Mouse (Mus musculus) hindbrain, embryonic 13.5 days (tissue): Measurements from ENCODE around the gene Rab30. TPM values are rescaled to one million over a fixed set of nuclear protein-coding genes. Genes with fewer than 3 reads are reported as not detected.
"Not testable (repeated sequence)": the region's sequence is repeated elsewhere in the genome, so short reads cannot be mapped to it uniquely, and the experiment has no call there.

Experiments used
- ATAC-seq: fragments of 200-750 bp; cut with Nextera tagmentation; 2 replicates; pipeline ENCODE4 v1.8.0; 2017; ENCODE audit warnings: moderate TSS enrichment; ENCODE audit not compliant: low FRiP score
- H3K27ac ChIP-seq: fragments of 300-500 bp; sonication (generic); 2 replicates; pipeline ENCODE4 v1.5.1; 2015; ENCODE audit warnings: inconsistent platforms, mild to moderate bottlenecking, moderate library complexity
- H3K27me3 ChIP-seq: fragments of 300-500 bp; sonication (generic); 2 replicates; pipeline ENCODE4 v1.6.1; 2015; ENCODE audit warnings: mild to moderate bottlenecking, inconsistent platforms
- H3K36me3 ChIP-seq: fragments of 300-500 bp; sonication (generic); 2 replicates; pipeline ENCODE4 v1.6.1; 2015; ENCODE audit warnings: mild to moderate bottlenecking, inconsistent platforms
- H3K4me1 ChIP-seq: fragments of 300-500 bp; sonication (generic); replicated peaks from 2 replicates; pipeline ENCODE4 v1.6.1; 2015; ENCODE audit warnings: inconsistent platforms
- H3K4me2 ChIP-seq: fragments of 300-500 bp; sonication (generic); 2 replicates; pipeline ENCODE4 v1.6.1; 2015; ENCODE audit warnings: inconsistent platforms, mild to moderate bottlenecking, moderate library complexity
- H3K4me3 ChIP-seq: fragments of 300-500 bp; sonication (generic); 2 replicates; pipeline ENCODE4 v1.5.1; 2015; ENCODE audit warnings: mild to moderate bottlenecking, inconsistent platforms
- H3K9ac ChIP-seq: fragments of 300-500 bp; sonication (generic); 2 replicates; pipeline ENCODE4 v1.6.1; 2015; ENCODE audit warnings: mild to moderate bottlenecking, inconsistent platforms
- H3K9me3 ChIP-seq: fragments of 300-500 bp; sonication (generic); 2 replicates; pipeline ENCODE4 v1.6.1; 2016; ENCODE audit warnings: inconsistent platforms
- WGBS: fragments of 180-500 bp; shearing (Covaris S2); methylation state at CpG from one replicate; pipeline ENCODE4 v1.1.7; 2015; 5-methylcytosine and 5-hydroxymethylcytosine counted together
- polyA plus RNA-seq: library from polyadenylated mRNA; unstranded; fragments of >200 nt; fragmentation: Nextera tagmentation; extraction: Ambion mirVana; gene quantifications from 2 replicates; pipeline ENCODE4 v1.2.1, GENCODE M21; 2015

Rab30 gene
- polyA plus RNA-seq, 1 experiment from 2014 or later = 22.3 TPM

DNA sequence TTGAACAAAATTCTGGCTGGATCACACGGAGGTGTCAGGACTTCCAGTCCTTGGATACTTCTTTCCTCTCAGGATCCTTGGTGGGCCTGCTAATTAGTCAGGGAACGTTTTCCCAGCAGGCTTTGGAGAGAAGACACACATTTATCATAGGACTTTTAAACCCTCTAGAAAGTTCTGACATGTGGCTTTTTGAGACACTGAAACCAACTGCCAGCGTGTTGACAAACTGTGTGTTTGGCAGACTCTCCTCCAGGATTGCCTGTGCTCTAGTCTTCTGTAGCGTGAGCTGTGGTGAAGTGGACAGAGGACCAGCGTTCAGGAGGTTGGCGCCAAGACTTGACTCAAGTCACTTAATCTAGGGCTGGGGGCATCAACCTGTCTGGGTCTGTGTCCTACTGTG, 19.2 kb downstream of the Rab30 start:
- Histone ChIP-seq H3K4me1 (no peaks in the 10 kb centered on the region), H3K4me3 (no peak overlapping the region), H3K9ac (no peak overlapping the region), H3K27ac (no peak overlapping the region), H3K27me3 (no peaks in the 10 kb centered on the region), H3K9me3 (no peaks in the 10 kb centered on the region), H3K4me2 (no peak overlapping the region), H3K36me3 (no peaks in the 10 kb centered on the region)
- no peak for ATAC-seq
- 87% methylated on average over 6 of the region's 6 CpGs for WGBS

DNA sequence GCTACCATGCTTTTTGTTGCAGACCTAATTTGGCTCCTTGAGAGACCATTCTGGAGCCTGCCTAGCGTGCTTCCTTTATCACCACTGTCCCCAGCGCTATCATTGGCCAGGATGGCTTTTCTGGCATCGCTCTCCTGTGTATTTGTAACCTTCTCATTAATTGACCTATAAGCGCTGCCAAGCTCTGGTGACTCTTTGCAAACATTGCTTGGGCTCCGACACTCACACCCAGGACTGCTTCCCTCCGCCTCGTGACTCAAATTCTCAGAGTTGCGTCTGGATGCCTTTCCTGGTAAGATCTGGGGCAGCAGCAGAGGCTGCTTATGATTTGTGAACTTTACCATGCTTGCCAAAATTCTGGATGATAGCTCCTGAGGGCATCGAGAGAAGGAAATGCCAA, 19.8 kb downstream of the Rab30 start:
- no peak overlapping the region for H3K4me3 ChIP-seq
- H3K9me3 ChIP-seq = no peaks in the 10 kb centered on the region
- H3K27ac ChIP-seq = no peak overlapping the region
- H3K36me3 ChIP-seq = no peaks in the 10 kb centered on the region
- no peak overlapping the region for H3K4me2 ChIP-seq
- H3K9ac ChIP-seq = no peak overlapping the region
- peaks cover 4% of the 10 kb centered on the region for H3K4me1 ChIP-seq
- 92% methylated on average over 9 of the region's 9 CpGs for WGBS
- no peaks in the 10 kb centered on the region for H3K27me3 ChIP-seq
- ATAC-seq = no peak

DNA sequence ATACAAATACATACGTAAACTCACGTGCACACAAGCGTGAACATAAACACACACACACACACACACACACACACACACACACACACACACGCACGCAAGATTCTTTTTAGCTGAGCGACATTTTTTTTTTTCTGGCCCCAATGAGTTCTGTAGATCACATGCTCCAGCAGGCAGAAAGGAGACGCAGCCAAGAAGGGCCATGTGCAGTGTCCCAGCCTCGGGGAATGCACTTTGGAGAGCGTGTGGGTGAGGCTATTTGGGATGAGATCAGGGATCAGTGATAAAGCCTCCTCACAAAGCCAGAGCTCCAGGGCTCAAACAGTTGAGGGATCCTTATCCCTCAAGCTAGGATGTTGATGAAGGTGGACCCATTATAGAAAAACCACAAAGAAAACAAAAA, 24.0 kb downstream of the Rab30 start:
- Histone ChIP-seq H3K4me2 (no peak overlapping the region), H3K4me3 (no peak overlapping the region), H3K4me1 (peaks cover 22% of the 10 kb centered on the region), H3K27me3 (no peaks in the 10 kb centered on the region), H3K36me3 (no peaks in the 10 kb centered on the region), H3K9me3 (no peaks in the 10 kb centered on the region), H3K9ac (no peak overlapping the region), H3K27ac (no peak overlapping the region)
- 73% methylated on average over 9 of the region's 9 CpGs for WGBS
- no peak for ATAC-seq

DNA sequence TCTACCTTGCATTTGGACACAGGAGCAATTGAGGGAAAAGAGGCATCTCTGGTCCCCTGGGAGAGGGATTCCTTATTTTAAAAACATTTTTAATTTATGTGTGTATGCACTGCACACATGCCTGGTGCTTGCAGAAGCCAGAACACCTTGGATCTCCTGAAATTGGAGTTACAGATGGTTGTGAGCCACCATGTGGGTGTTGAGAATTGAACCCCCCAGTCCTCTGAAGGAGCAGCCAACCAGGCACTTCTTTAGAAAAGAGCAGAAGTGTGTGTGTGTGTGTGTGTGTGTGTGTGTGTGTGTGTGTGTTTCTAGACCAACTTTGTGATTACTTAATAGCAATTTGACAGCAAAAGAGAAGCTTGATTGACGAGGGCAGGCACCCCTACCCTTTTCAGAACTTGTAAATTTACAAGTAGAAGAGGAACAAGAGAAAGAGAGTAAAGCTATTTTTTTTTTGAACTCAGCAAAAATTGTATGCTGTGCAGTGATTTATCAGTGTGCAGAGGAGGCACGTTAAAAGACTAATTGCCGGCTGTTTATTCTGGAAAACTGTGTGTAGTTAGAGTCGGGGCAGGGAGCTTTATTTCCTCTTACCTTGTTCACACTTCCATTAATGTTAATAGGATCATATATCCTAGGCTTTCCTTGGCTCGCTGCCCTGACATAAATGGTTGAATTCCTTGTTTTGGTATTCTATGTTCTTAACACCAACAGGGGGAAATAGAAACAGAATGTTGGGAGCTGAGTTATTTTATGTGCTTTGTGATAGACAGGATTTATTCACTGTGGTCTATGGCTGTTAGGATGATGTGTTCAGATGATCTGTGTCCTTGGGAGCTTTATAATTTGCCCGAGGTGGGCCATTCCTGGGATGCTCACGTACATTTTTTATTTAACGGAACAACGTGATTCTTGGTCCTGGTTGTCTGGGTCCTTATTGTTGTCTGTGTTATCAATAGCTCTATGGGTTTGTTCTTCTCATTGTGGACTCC, 25.0 kb downstream of the Rab30 start:
- Histone ChIP-seq H3K36me3 (no peaks in the 10 kb centered on the region), H3K9ac (no peak overlapping the region), H3K4me3 (no peak overlapping the region), H3K27me3 (no peaks in the 10 kb centered on the region), H3K4me2 (no peak overlapping the region), H3K9me3 (no peaks in the 10 kb centered on the region), H3K4me1 (peaks cover 22% of the 10 kb centered on the region), H3K27ac (no peak overlapping the region)
- WGBS = 61% methylated on average over 9 of the region's 9 CpGs
- ATAC-seq = no peak

DNA sequence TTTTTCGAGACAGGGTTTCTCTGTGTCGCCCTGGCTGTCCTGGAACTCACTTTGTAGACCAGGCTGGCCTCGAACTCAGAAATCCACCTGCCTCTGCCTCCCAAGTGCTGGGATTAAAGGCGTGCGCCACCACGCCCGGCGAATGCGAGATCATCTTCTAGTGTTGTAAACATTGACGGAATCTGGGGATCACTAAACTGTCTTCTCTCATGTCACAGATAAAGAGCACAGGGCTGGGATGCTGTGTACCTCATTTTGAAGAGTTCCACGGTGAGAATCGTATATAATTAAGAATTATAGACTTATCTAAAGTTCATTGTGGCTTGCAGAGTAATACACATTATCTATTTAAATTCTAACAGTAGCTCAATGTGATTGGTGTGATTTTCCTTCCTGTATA, 26.7 kb downstream of the Rab30 start:
- 97% methylated on average over 12 of the region's 12 CpGs for WGBS
- not testable (repeated sequence) for H3K27ac ChIP-seq, H3K27me3 ChIP-seq, H3K9ac ChIP-seq, ATAC-seq, H3K4me2 ChIP-seq, H3K9me3 ChIP-seq, H3K36me3 ChIP-seq, H3K4me3 ChIP-seq
- peaks cover 22% of the 10 kb centered on the region for H3K4me1 ChIP-seq

DNA sequence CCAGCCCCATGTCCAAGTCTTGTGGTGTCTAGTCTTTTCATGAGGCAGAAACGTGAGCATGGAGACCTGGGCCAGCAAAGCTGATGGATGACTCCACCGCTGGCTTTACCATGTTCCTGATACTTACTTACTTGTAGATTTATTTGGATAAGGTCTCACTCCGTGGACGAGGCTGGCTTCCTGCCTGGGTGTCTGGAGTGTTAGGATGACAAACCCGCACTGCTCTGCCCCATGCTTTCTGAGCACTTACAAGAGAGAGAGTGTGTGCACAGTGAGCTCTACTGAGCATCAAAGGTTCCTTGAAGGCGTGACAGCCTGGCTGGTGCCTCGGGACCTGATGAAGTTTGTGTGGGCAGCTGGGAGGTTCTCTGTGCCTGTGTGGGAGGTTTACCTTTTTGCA, 27.5 kb downstream of the Rab30 start:
- WGBS = 71% methylated on average over 7 of the region's 7 CpGs
- no peak overlapping the region for H3K4me3 ChIP-seq
- no peaks in the 10 kb centered on the region for H3K36me3 ChIP-seq
- H3K9ac ChIP-seq = no peak overlapping the region
- H3K4me1 ChIP-seq = peaks cover 22% of the 10 kb centered on the region
- H3K9me3 ChIP-seq = no peaks in the 10 kb centered on the region; the same call in 1 of the 2 replicates
- no peak overlapping the region for H3K27ac ChIP-seq
- no peak overlapping the region for H3K4me2 ChIP-seq
- no peaks in the 10 kb centered on the region for H3K27me3 ChIP-seq
- no peak for ATAC-seq

DNA sequence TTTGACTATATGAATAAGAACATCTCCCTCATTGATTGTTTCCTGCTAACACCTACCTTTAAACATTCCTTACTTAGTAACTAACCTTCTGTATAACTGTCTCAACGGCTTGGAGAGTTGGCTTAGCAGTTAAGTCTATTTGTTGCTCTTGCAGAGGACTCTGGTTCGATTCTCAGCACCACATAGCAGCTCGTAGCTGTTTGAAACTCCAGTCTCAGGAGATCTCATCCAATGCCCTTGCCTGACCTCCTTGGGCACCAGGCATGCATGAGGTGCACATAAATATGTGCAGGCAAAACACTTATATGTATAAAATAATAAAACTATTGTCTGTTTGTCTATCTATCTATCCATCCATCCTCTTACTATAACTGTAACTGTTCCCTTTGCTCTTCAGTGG, 31.6 kb downstream of the Rab30 start:
- H3K4me1 ChIP-seq = peaks cover 34% of the 10 kb centered on the region
- no peaks in the 10 kb centered on the region; the same call in 1 of the 2 replicates for H3K9me3 ChIP-seq
- H3K27ac ChIP-seq = no peak overlapping the region
- H3K4me3 ChIP-seq = no peak overlapping the region
- H3K4me2 ChIP-seq = no peak overlapping the region
- WGBS = 95% methylated on average over 3 of the region's 3 CpGs
- ATAC-seq = no peak
- no peaks in the 10 kb centered on the region for H3K36me3 ChIP-seq
- no peaks in the 10 kb centered on the region for H3K27me3 ChIP-seq
- no peak overlapping the region for H3K9ac ChIP-seq

DNA sequence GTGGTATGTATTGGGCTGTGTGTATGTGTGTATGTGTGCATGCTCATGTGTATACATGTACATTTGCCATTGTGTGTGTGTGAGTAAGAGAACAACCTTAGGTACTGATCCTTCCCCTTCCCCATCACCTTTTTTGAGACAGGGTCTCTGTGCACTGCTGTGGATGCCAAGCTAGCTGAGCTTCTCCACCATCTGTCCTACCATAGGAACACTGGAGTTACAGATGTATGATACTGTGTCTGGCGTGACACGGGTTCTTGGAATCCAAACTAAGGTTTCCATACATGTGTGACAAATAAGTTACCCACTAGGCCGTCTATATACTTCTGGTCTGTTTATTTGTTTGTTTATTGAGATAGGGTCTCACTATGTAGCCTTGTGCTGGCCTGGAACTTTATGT, 32.2 kb downstream of the Rab30 start:
- peaks cover 33% of the 10 kb centered on the region for H3K4me1 ChIP-seq
- no peaks in the 10 kb centered on the region for H3K27me3 ChIP-seq
- H3K27ac ChIP-seq = no peak overlapping the region
- no peak overlapping the region for H3K4me2 ChIP-seq
- no peaks in the 10 kb centered on the region; the same call in 1 of the 2 replicates for H3K9me3 ChIP-seq
- WGBS = 96% methylated on average over 3 of the region's 3 CpGs
- H3K36me3 ChIP-seq = no peaks in the 10 kb centered on the region
- ATAC-seq = no peak
- H3K4me3 ChIP-seq = no peak overlapping the region
- no peak overlapping the region for H3K9ac ChIP-seq

DNA sequence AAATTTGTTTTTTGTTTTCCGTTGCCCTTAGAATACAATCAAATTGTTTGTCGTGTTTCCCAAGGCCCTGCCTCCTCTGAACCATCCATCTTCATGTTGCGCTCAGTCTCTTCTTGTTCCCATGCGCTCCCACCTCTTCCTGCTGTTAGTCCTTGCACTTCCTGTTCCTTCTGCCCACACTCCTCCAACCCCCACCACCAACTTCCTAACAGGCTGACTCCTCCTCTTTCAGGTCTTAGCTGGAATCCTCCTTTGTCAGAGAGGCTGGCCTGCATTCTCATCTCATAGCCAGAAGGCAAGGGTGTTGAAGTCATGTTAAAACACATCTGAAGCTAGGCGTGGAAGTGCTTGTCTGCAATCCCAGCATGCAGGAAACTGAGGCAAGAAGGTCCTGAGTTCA, 33.3 kb downstream of the Rab30 start:
- no peak for ATAC-seq

DNA sequence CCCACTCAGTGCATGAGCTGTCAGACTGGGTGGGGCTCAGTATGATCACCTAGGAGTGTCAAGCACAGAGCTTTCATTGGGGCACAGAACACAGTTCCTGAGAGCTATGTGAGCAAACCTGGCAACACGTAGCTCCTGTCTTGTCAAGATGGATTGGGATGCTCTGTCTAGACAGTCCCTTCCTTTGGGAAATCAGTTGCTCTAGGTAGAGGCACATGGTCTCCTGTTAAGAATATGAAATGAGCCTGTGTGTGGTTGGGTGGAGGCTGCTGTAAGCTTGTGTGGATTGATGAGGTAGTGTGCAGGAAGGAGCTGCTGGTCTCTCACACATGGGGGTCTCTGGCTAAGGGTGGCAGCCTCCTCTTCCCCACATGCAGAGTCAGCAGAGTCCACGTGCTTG, 34.3 kb downstream of the Rab30 start:
- H3K4me3 ChIP-seq = no peak overlapping the region
- H3K9ac ChIP-seq = no peak overlapping the region
- peak; percentile 52; the same call in 1 of the 2 replicates for ATAC-seq
- H3K27me3 ChIP-seq = no peaks in the 10 kb centered on the region
- no peaks in the 10 kb centered on the region; the same call in 1 of the 2 replicates for H3K9me3 ChIP-seq
- WGBS = 28% methylated on average over 2 of the region's 2 CpGs
- peaks cover 27% of the 10 kb centered on the region for H3K4me1 ChIP-seq
- H3K36me3 ChIP-seq = no peaks in the 10 kb centered on the region
- no peak overlapping the region for H3K27ac ChIP-seq
- H3K4me2 ChIP-seq = no peak overlapping the region

More for the DNA sequence above, 33.3 kb downstream of the Rab30 start:
- Histone ChIP-seq H3K36me3 (no peaks in the 10 kb centered on the region), H3K9ac (no peak overlapping the region), H3K27me3 (no peaks in the 10 kb centered on the region), H3K4me2 (no peak overlapping the region), H3K4me3 (no peak overlapping the region), H3K9me3 (no peaks in the 10 kb centered on the region; the same call in 1 of the 2 replicates), H3K27ac (no peak overlapping the region), H3K4me1 (peaks cover 27% of the 10 kb centered on the region)
- WGBS = 92% methylated on average over 5 of the region's 5 CpGs

DNA sequence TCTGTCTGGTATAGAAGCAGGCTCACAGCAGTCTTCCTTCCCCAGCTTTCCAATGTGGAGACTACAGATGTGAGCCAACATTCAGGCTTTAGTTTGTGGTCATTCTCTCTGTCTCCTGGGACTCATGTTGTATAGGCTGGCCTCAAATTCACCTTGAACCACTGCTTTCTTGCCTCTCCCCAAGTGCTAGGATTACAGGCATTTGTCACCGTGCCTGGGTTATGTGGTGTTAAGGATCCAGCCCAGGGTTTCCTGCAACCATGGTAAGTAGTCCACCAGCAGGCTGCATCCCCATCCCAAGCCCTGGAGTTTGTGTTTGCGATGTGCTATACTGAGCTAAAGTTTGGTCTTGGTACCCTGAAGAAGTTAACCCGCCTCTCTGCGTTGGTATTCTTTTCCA, 35.2 kb downstream of the Rab30 start:
- Histone ChIP-seq H3K9ac (peak overlapping the region; percentile 20; the same call in 1 of the 2 replicates), H3K9me3 (no peaks in the 10 kb centered on the region; the same call in 1 of the 2 replicates), H3K4me2 (peak overlapping the region; percentile 47), H3K27me3 (no peaks in the 10 kb centered on the region), H3K27ac (peak overlapping the region; percentile 79), H3K4me1 (peaks cover 27% of the 10 kb centered on the region), H3K4me3 (no peak overlapping the region; the same call in 1 of the 2 replicates), H3K36me3 (no peaks in the 10 kb centered on the region)
- WGBS = 50% methylated on average over 4 of the region's 4 CpGs
- peak; percentile 29; the same call in 1 of the 2 replicates for ATAC-seq

DNA sequence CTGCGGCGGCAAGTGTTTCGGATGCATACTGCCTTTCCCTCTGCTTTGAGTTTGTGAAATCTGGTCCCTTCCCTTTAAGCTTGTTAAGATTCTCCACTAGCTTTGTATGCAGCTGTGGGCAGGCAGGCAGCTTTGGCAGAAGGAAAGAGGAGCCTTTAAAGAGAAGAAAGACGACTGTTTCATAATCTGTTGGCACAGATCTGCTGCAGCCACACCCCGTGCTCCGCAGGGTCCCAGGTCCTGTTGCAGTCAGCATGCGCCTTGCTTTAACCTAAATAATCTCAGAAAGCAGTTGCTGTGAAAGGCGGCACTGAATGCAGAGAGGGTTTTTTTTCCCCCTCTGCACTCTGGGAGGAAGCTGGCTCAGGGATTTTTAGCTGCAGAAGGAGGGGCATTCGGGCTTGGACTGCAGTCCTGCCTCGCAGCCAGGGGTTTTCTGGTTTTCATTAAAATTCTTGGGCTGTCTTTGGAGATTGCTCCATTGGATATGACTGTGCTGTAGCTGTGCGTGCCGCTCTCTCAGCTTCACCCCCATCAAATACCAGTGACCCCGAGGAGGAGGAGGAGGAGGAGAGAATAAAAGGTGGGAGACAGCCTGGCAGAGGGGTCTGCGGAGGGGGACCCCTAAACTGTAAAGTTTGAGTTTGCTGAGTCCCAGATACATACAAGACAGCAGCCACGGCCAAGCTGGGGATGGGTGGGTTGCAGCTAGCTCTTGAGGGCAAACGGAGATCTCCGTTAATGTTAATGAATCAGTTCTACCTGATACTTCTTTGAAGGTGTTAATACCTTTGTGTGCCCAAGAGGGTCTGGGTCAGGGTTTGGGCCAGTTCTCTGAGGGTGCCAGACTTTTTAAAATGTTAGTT, 35.9 kb downstream of the Rab30 start:
- Histone ChIP-seq H3K36me3 (no peaks in the 10 kb centered on the region), H3K9me3 (no peaks in the 10 kb centered on the region; the same call in 1 of the 2 replicates), H3K4me1 (peaks cover 27% of the 10 kb centered on the region), H3K9ac (peak overlapping the region; percentile 64), H3K27me3 (no peaks in the 10 kb centered on the region), H3K27ac (peak overlapping the region; percentile 79), H3K4me3 (peak overlapping the region; percentile 10; the same call in 1 of the 2 replicates), H3K4me2 (peak overlapping the region; percentile 47)
- WGBS = 42% methylated on average over 17 of the region's 17 CpGs
- peak; percentile 55 for ATAC-seq
